Mouse (Mus musculus): Measurements from ENCODE around the gene BC107364. TPM values are rescaled to one million over a fixed set of nuclear protein-coding genes. Genes with fewer than 3 reads are reported as not detected.

BC107364 gene
- total RNA-seq, 2 experiments from 2014 or later, result not detected

Other genes with a start within 250 kb of the BC107364 start
- gene Bola1, start 232.6 kb downstream of the BC107364 start, total RNA-seq (2015), result 29.1 and 34.3 TPM in 2 replicates
- 42.9 and 50.4 TPM in 2 replicates for gene Bola1, start 232.6 kb downstream of the BC107364 start, total RNA-seq (2017)
- 5.7 and 9.1 TPM in 2 replicates for gene Hist2h2ab, start 232.4 kb downstream of the BC107364 start, total RNA-seq (2015)
- gene Hist2h2ab, start 232.4 kb downstream of the BC107364 start, total RNA-seq (2017), result 113 and 300 TPM in 2 replicates
- 42.3 and 43.4 TPM in 2 replicates for gene Hist2h2ac, start 231.4 kb downstream of the BC107364 start, total RNA-seq (2015)
- gene Hist2h2ac, start 231.4 kb downstream of the BC107364 start, total RNA-seq (2017), result 3,711 and 3,907 TPM in 2 replicates
- 5.4 and 5.9 TPM in 2 replicates for gene Hist2h2be, start 231.2 kb downstream of the BC107364 start, total RNA-seq (2015)
- 6.6 and 8.0 TPM in 2 replicates for gene Hist2h2be, start 231.2 kb downstream of the BC107364 start, total RNA-seq (2017)
- 259 and 308 TPM in 2 replicates for gene Hist2h3c2, start 213.2 kb downstream of the BC107364 start, total RNA-seq (2015)
- 127 and 135 TPM in 2 replicates for gene Hist2h3c2, start 213.2 kb downstream of the BC107364 start, total RNA-seq (2017)
- gene Hist2h2aa2, start 212.0 kb downstream of the BC107364 start, total RNA-seq (2015), result 54.6 and 61.5 TPM in 2 replicates
- 0.67 and 1,948 TPM in 2 replicates for gene Hist2h2aa2, start 212.0 kb downstream of the BC107364 start, total RNA-seq (2017)
- not detected in 2 replicates for gene Hist2h2aa1, start 206.8 kb downstream of the BC107364 start, total RNA-seq (2015)
- gene Hist2h2aa1, start 206.8 kb downstream of the BC107364 start, total RNA-seq (2017), result 7,846 and 10,813 TPM in 2 replicates
- gene Hist2h3c1, start 205.6 kb downstream of the BC107364 start, total RNA-seq (2015), result 17.3 and 17.9 TPM in 2 replicates
- 2.8 TPM in 1 of 2 replicates, not detected in the other for gene Hist2h3c1, start 205.6 kb downstream of the BC107364 start, total RNA-seq (2017)
- 111 and 118 TPM in 2 replicates for gene Hist2h4, start 189.0 kb downstream of the BC107364 start, total RNA-seq (2015)
- 114 and 115 TPM in 2 replicates for gene Hist2h4, start 189.0 kb downstream of the BC107364 start, total RNA-seq (2017)
- 773 and 862 TPM in 2 replicates for gene Hist2h3b, start 183.7 kb downstream of the BC107364 start, total RNA-seq (2015)
- gene Hist2h3b, start 183.7 kb downstream of the BC107364 start, total RNA-seq (2017), result 369 and 430 TPM in 2 replicates
- 1,111 and 1,146 TPM in 2 replicates for gene Hist2h2bb, start 182.6 kb downstream of the BC107364 start, total RNA-seq (2015)
- 9,134 and 9,995 TPM in 2 replicates for gene Hist2h2bb, start 182.6 kb downstream of the BC107364 start, total RNA-seq (2017)
- gene Fcgr1, start 158.3 kb downstream of the BC107364 start, total RNA-seq (2015), result 0.37 and 1.2 TPM in 2 replicates
- 0.14 and 0.21 TPM in 2 replicates for gene Fcgr1, start 158.3 kb downstream of the BC107364 start, total RNA-seq (2017)
- gene Hfe2, start 72.9 kb upstream of the BC107364 start, total RNA-seq (2015), result not detected in 2 replicates
- gene Hfe2, start 72.9 kb upstream of the BC107364 start, total RNA-seq (2017), result not detected in 2 replicates
- 103 and 139 TPM in 2 replicates for gene Txnip, start 105.7 kb upstream of the BC107364 start, total RNA-seq (2015)
- gene Txnip, start 105.7 kb upstream of the BC107364 start, total RNA-seq (2017), result 94.6 and 128 TPM in 2 replicates
- not detected in 2 replicates for gene Gm16253, start 124.7 kb upstream of the BC107364 start, total RNA-seq (2015)
- not detected in 2 replicates for gene Gm16253, start 124.7 kb upstream of the BC107364 start, total RNA-seq (2017)
- gene Polr3gl, start 141.9 kb upstream of the BC107364 start, total RNA-seq (2015), result 27.0 and 30.4 TPM in 2 replicates
- 50.7 and 59.5 TPM in 2 replicates for gene Polr3gl, start 141.9 kb upstream of the BC107364 start, total RNA-seq (2017)
- gene Ankrd34a, start 144.3 kb upstream of the BC107364 start, total RNA-seq (2015), result not detected in 2 replicates
- not detected in 2 replicates for gene Ankrd34a, start 144.3 kb upstream of the BC107364 start, total RNA-seq (2017)
- 0.89 and 3.0 TPM in 2 replicates for gene Lix1l, start 148.8 kb upstream of the BC107364 start, total RNA-seq (2015)
- gene Lix1l, start 148.8 kb upstream of the BC107364 start, total RNA-seq (2017), result 0.83 and 2.3 TPM in 2 replicates
- 116 and 119 TPM in 2 replicates for gene Rbm8a, start 177.6 kb upstream of the BC107364 start, total RNA-seq (2015)
- gene Rbm8a, start 177.6 kb upstream of the BC107364 start, total RNA-seq (2017), result 58.2 and 64.5 TPM in 2 replicates
- gene Pex11b, start 183.1 kb upstream of the BC107364 start, total RNA-seq (2015), result 26.4 and 30.8 TPM in 2 replicates
- gene Pex11b, start 183.1 kb upstream of the BC107364 start, total RNA-seq (2017), result 17.5 and 18.9 TPM in 2 replicates
- 0.10 TPM in 1 of 2 replicates, not detected in the other for gene Gm42957, start 183.2 kb upstream of the BC107364 start, total RNA-seq (2015)
- gene Gm42957, start 183.2 kb upstream of the BC107364 start, total RNA-seq (2017), result not detected in 2 replicates
- gene Itga10, start 193.3 kb upstream of the BC107364 start, total RNA-seq (2015), result 0.79 and 1.2 TPM in 2 replicates
- 0.07 TPM in 1 of 2 replicates, not detected in the other for gene Itga10, start 193.3 kb upstream of the BC107364 start, total RNA-seq (2017)
- gene Ankrd35, start 217.8 kb upstream of the BC107364 start, total RNA-seq (2015), result not detected in 2 replicates
- gene Ankrd35, start 217.8 kb upstream of the BC107364 start, total RNA-seq (2017), result not detected in 2 replicates
- 4.0 and 8.1 TPM in 2 replicates for gene Pias3, start 244.1 kb upstream of the BC107364 start, total RNA-seq (2015)
- 2.6 and 6.7 TPM in 2 replicates for gene Pias3, start 244.1 kb upstream of the BC107364 start, total RNA-seq (2017)

Measured in megakaryocyte progenitor cell, adult 5-6 weeks (primary cell).